4 mouse cellular contexts compared by ENCODE assay signal in the genomic region with DNA sequence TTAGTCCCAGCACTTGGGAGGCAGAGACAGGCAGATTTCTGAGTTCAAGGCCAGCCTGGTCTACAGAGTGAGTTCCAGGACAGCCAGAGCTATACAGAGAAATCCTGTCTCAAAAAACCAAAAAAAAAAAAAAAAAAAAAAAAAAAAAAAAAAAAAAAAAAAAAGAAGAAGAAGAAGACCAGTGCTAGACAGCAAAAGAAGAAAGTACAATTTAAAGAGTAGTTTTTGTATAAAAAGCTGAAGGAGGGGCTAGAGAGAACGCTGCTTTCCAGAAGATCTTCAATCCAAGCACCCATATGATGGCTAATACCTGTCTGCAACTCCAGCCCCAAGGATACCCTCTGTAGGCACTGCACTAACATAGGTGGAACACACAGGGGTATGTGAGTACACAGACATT. TPM values are rescaled to one million over a fixed set of nuclear protein-coding genes. Genes with fewer than 3 reads are reported as not detected.
DNase-seq lines count a peak whose midpoint lies in the region; ATAC-seq and TF ChIP-seq lines count a peak whose summit lies in the region.
"Not testable (repeated sequence)": the region's sequence is repeated elsewhere in the genome, so short reads cannot be mapped to it uniquely, and the experiment has no call there.

No protein-coding gene starts in this region.

- not testable (repeated sequence) for H3K27me3 ChIP-seq in MEL (ENCODE audit: control insufficient read depth in 1 of 2, insufficient read depth in 2 of 2, low read length in 2 of 2); stomach, embryonic 14.5 days (ENCODE audit: control insufficient read depth, insufficient read depth, low read length); stomach, embryonic 16.5 days (ENCODE audit: control insufficient read depth, insufficient read depth, low read length)

- not testable (repeated sequence) for H3K27ac ChIP-seq in ES-E14 (ENCODE audit: insufficient read depth, low read depth, low read length, poor library complexity, severe bottlenecking); MEL (ENCODE audit: control insufficient read depth, low read depth, low read length)
- H3K27ac ChIP-seq in stomach, embryonic 14.5 days (ENCODE audit: low read length), result peak overlapping the region; percentile 39; the same call in 1 of the 2 replicates
- peak overlapping the region; percentile 21; the same call in 1 of the 2 replicates for H3K27ac ChIP-seq in stomach, embryonic 16.5 days (ENCODE audit: low read length)

- TF ChIP-seq RAD21 in MEL (IDR thresholded peaks at IDR 0.05; ENCODE audit: low read depth, low read length), result not testable (repeated sequence)

- not testable (repeated sequence) for TF ChIP-seq POLR2A in MEL (IDR thresholded peaks at IDR 0.05; ENCODE audit: control insufficient read depth in 1 of 2, insufficient read depth in 1 of 2, low read depth in 1 of 2, low read length in 2 of 2, poor library complexity in 1 of 2)

- H3K79me2 ChIP-seq in MEL (ENCODE audit: control insufficient read depth, insufficient read depth, low read length, poor library complexity), result not testable (repeated sequence)

- not testable (repeated sequence) for TF ChIP-seq EP300 in MEL (IDR thresholded peaks at IDR 0.05; ENCODE audit: low read depth in 1 of 2, low read length in 2 of 2)

- H3K4me3 ChIP-seq in ES-E14 (ENCODE audit: insufficient read depth in 1 of 2, low read depth in 1 of 2, low read length in 2 of 2, poor library complexity in 1 of 2, severe bottlenecking in 1 of 2); MEL (ENCODE audit: control insufficient read depth in 1 of 2, insufficient read depth in 1 of 2, low read depth in 2 of 2, low read length in 2 of 2); stomach, embryonic 14.5 days (ENCODE audit: low read depth, low read length); stomach, embryonic 16.5 days (replicated peaks; ENCODE audit: low read length): not testable (repeated sequence)

- not testable (repeated sequence) for H3K4me2 ChIP-seq in stomach, embryonic 14.5 days (replicated peaks; ENCODE audit: low read depth, low read length); stomach, embryonic 16.5 days (ENCODE audit: low read depth, low read length)

- not testable (repeated sequence) for H3K9ac ChIP-seq in ES-E14 (ENCODE audit: insufficient read depth, low read depth, low read length, poor library complexity, severe bottlenecking); MEL (ENCODE audit: control insufficient read depth, low read depth, low read length, poor library complexity, severe bottlenecking); stomach, embryonic 14.5 days (replicated peaks; ENCODE audit: low read depth, low read length); stomach, embryonic 16.5 days (ENCODE audit: low read length)

- not testable (repeated sequence) for DNase-seq in ES-E14 (ENCODE audit: low read depth, low spot score); MEL (ENCODE audit: low read depth, low spot score)

- not testable (repeated sequence) for H3K36me3 ChIP-seq in ES-E14 (ENCODE audit: control insufficient read depth, insufficient read depth, low read length, poor library complexity, severe bottlenecking); stomach, embryonic 14.5 days (ENCODE audit: control insufficient read depth, insufficient read depth, low read length); stomach, embryonic 16.5 days (ENCODE audit: control insufficient read depth, insufficient read depth, low read length)
- H3K36me3 ChIP-seq in MEL (ENCODE audit: control insufficient read depth in 1 of 2, insufficient read depth in 2 of 2, low read length in 2 of 2), result peaks cover 0 to 14% of the 10 kb centered on the region in 2 experiments; a peak in 2 of 4 replicates

- not testable (repeated sequence) for ATAC-seq in stomach, embryonic 14.5 days (ENCODE audit: insufficient number of reproducible peaks, insufficient read depth, low FRiP score, low read depth); stomach, embryonic 16.5 days (ENCODE audit: insufficient read depth, low FRiP score)

- not testable (repeated sequence) for H3K9me3 ChIP-seq in ES-E14 (ENCODE audit: control insufficient read depth, insufficient read depth, low read depth, low read length); MEL (replicated peaks; ENCODE audit: insufficient read depth, low read length); stomach, embryonic 14.5 days (ENCODE audit: control insufficient read depth, low read depth, low read length); stomach, embryonic 16.5 days (replicated peaks; ENCODE audit: control insufficient read depth, low read length)

- 88% methylated on average over 1 of the region's 1 CpGs for whole genome bisulfite sequencing in stomach, embryonic 14.5 days
- WGBS in stomach, embryonic 16.5 days, result 94% methylated on average over 1 of the region's 1 CpGs

- in situ Hi-C loops in ES-E14 (cut with MboI; ENCODE audit: low sequenced_read_pairs in 2 of 2, unreplicated experiment in 2 of 2), result not testable (repeated sequence)

- not testable (repeated sequence) for H3K4me1 ChIP-seq in ES-E14 (ENCODE audit: control insufficient read depth in 2 of 2, insufficient read depth in 2 of 2, low read length in 2 of 2, poor library complexity in 1 of 2); MEL (ENCODE audit: control insufficient read depth in 1 of 2, insufficient read depth in 2 of 2, low read length in 2 of 2); stomach, embryonic 14.5 days (ENCODE audit: control insufficient read depth, insufficient read depth, low read length); stomach, embryonic 16.5 days (ENCODE audit: control insufficient read depth, insufficient read depth, low read length)

- not testable (repeated sequence) for TF ChIP-seq CTCF in MEL (IDR thresholded peaks at IDR 0.05 in 2 of 3, conservative IDR thresholded peaks at IDR 0.05 in 1 of 3; ENCODE audit: control insufficient read depth in 1 of 3, insufficient read depth in 1 of 3, low read depth in 2 of 3, low read length in 3 of 3, poor library complexity in 1 of 3, severe bottlenecking in 1 of 3)

TF ChIP-seq in ES-E14, 5 proteins besides CTCF, POLR2A, EP300 and RAD21:
- TF ChIP-seq ZNF384 (IDR thresholded peaks at IDR 0.05; ENCODE audit: low read depth, low read length), result peak; percentile 51; the same call in 1 of the 2 replicates

TF ChIP-seq in MEL, 35 proteins besides CTCF, POLR2A, EP300 and RAD21:
- TF ChIP-seq ZNF384 (IDR thresholded peaks at IDR 0.05; ENCODE audit: low read depth, low read length), result peak; percentile 73

RNA-seq across cellular contexts. Expression of gene Nbeal1, which starts 2.6 kb away (rescaled TPM):
- total RNA-seq in ES-E14 (2012; rRNA removed) (14.9 and 21.0 TPM in 2 replicates), MEL (2012; rRNA removed) (2.0 and 2.5 TPM in 2 replicates)
- polyA plus RNA-seq in MEL (2012; ENCODE audit: insufficient read depth in 1 of 2, insufficient read length in 2 of 2, low read depth in 1 of 2, low replicate concordance in 2 of 2, missing spikeins in 1 of 2), result 1 to 10 TPM in 1 of 2 experiments, not detected in 1; 1.5 TPM
- polyA plus RNA-seq in stomach, embryonic 14.5 days (2014; fragmentation: Nextera tagmentation; extraction: Ambion mirVana), result 17.7 and 18.2 TPM in 2 replicates
- 7.1 and 7.8 TPM in 2 replicates for polyA plus RNA-seq in stomach, embryonic 16.5 days (2015; fragmentation: Nextera tagmentation; extraction: Ambion mirVana)
